Mouse (Mus musculus) ES-E14 (cell line): Measurements from ENCODE around the gene Ncf1. TPM values are rescaled to one million over a fixed set of nuclear protein-coding genes. Genes with fewer than 3 reads are reported as not detected.

Experiments used
- DNase-seq: peaks from one replicate; pipeline ENCODE4 v3.0.0-alpha.2; 2013; ENCODE audit warnings: low read depth, low spot score
- H3K27ac ChIP-seq: 2 replicates; pipeline ENCODE4 v1.5.1; 2012; ENCODE audit warnings: low read depth, mild to moderate bottlenecking, low read length, moderate library complexity, mixed read lengths; ENCODE audit not compliant: poor library complexity, insufficient read depth, severe bottlenecking
- H3K36me3 ChIP-seq: 2 replicates; pipeline ENCODE4 v1.6.1; 2012; ENCODE audit warnings: mild to moderate bottlenecking, low read length, moderate library complexity, mixed read lengths; ENCODE audit not compliant: control insufficient read depth, poor library complexity, insufficient read depth, severe bottlenecking
- H3K4me1 ChIP-seq, 2 experiments: fragments of 150-350 bp in 1 of 2; sonication (generic) in 1 of 2; 2 replicates each; pipeline ENCODE4 v1.6.1; 2012; ENCODE audit warnings: low read length in 2 of 2, mild to moderate bottlenecking in 1 of 2, mixed read lengths in 1 of 2; ENCODE audit not compliant: control insufficient read depth in 2 of 2, insufficient read depth in 2 of 2, poor library complexity in 1 of 2
- H3K4me3 ChIP-seq, 2 experiments: fragments of 150-350 bp in 1 of 2; sonication (generic) in 1 of 2; 2 replicates each; pipeline ENCODE4 v1.5.1; 2012; ENCODE audit warnings: low read length in 2 of 2, low read depth in 1 of 2, mild to moderate bottlenecking in 1 of 2, mixed read lengths in 1 of 2; ENCODE audit not compliant: insufficient read depth in 1 of 2, poor library complexity in 1 of 2, severe bottlenecking in 1 of 2
- H3K9ac ChIP-seq: 2 replicates; pipeline ENCODE4 v1.6.1; 2012; ENCODE audit warnings: low read depth, mild to moderate bottlenecking, low read length, mixed read lengths; ENCODE audit not compliant: poor library complexity, insufficient read depth, severe bottlenecking
- H3K9me3 ChIP-seq: fragments of 150-350 bp; sonication (generic); 2 replicates; pipeline ENCODE4 v1.6.1; 2012; ENCODE audit warnings: low read depth, mild to moderate bottlenecking, low read length; ENCODE audit not compliant: control insufficient read depth, insufficient read depth
- CHD2 ChIP-seq: IDR thresholded peaks from 2 replicates; pipeline ENCODE4 v1.6.1; 2014; ENCODE audit warnings: mild to moderate bottlenecking, low read depth, low read length, inconsistent platforms
- HCFC1 ChIP-seq: IDR thresholded peaks from 2 replicates; pipeline ENCODE4 v1.6.1; 2012; ENCODE audit warnings: low read length, inconsistent platforms, borderline replicate concordance; ENCODE audit not compliant: insufficient read depth
- MAFK ChIP-seq: IDR thresholded peaks from 2 replicates; pipeline ENCODE4 v1.6.1; 2014; ENCODE audit warnings: mild to moderate bottlenecking, low read depth, low read length, inconsistent platforms; ENCODE audit not compliant: insufficient read depth
- ZC3H11A ChIP-seq: IDR thresholded peaks from 2 replicates; pipeline ENCODE4 v1.6.1; 2012; ENCODE audit warnings: low read depth, mild to moderate bottlenecking, inconsistent platforms, low read length, borderline replicate concordance
- ZNF384 ChIP-seq: IDR thresholded peaks from 2 replicates; pipeline ENCODE4 v1.6.1; 2012; ENCODE audit warnings: low read depth, low read length, inconsistent platforms
- in situ Hi-C, 2 experiments: fragments of 600-800 bp; cut with MboI; formaldehyde crosslinking; loops; one replicate each; pipeline ENCODE4 v1.15.1; 2025; ENCODE audit warnings: low sequenced_read_pairs in 2 of 2, inconsistent platforms in 1 of 2; ENCODE audit not compliant: unreplicated experiment in 2 of 2
- total RNA-seq: library from RNA; depleted of rRNA; stranded (reverse); fragments of 300-350 nt; gene quantifications from 2 replicates; pipeline ENCODE4 v1.2.3, GENCODE M21; 2012

Gene Ncf1
- total RNA-seq, 1 experiment = 0.67 TPM

DNA sequence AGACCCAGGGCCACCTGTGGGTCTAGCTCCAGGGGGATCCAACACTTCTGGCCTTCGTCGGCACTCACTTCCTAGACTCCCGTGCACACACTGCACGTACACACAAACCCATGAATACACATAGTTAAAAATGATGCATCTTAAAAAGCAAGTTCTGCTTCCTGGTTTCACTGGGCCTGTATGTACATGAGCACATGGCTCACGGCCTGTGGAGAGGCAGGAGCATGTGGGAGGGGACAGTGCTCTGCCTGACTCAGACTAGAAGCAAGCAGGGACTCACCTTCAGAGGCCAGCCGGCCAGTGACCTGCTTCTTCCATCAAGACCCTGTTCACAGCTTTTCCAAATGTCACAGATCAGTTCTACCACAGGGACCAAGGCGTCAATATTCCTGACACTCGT lies 35.8 kb downstream of the Ncf1 start:
- peaks cover 3% of the 10 kb centered on the region; the same call in 1 of the 2 replicates for H3K36me3 ChIP-seq
- in situ Hi-C loops = no loop called here
- TF ChIP-seq ZNF384 = no peak
- TF ChIP-seq HCFC1 = no peak
- no peak for TF ChIP-seq ZC3H11A
- no peak for TF ChIP-seq CHD2
- no peak for TF ChIP-seq MAFK
- no peaks in the 10 kb centered on the region for H3K4me1 ChIP-seq
- H3K9me3 ChIP-seq = no peaks in the 10 kb centered on the region
- H3K4me3 ChIP-seq = no peak overlapping the region
- no peak overlapping the region for H3K27ac ChIP-seq
- no peak for DNase-seq
- H3K9ac ChIP-seq = no peak overlapping the region

DNA sequence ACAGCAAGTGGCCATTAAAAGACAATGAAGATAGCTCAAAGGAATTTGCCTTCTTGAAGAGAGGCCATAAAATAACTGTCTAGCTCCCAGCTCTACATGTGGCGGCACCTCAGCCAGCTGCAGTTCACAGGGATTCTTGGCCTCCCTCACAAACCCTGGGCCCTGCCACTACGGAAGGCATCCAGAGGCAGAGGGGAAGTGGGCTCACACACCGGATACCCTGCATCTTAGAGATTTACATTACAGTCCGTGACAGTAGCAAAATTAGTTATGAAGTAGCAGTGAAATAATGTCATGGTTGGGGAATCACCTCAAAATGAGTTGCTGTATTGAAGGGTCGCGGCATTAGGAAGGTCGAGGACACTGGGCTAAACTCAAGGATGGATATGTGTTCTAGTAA lies 40.9 kb downstream of the Ncf1 start:
- H3K9ac ChIP-seq = 0 out of 2 replicates have a peak overlapping the region, but pooled peaks have one; percentile 16
- in situ Hi-C loops = loop anchor here in 1 of 2 experiments (10.0 kb wide), 2 partner anchors 156 to 276 kb away; no protein-coding TSS in a partner anchor
- DNase-seq = no peak
- no peaks in the 10 kb centered on the region for H3K36me3 ChIP-seq
- no peaks in the 10 kb centered on the region for H3K9me3 ChIP-seq
- no peak overlapping the region for H3K4me3 ChIP-seq
- H3K27ac ChIP-seq = no peak overlapping the region
- peaks cover 0 to 2% of the 10 kb centered on the region in 2 experiments; a peak in 1 of 4 replicates for H3K4me1 ChIP-seq
- TF ChIP-seq ZC3H11A (no peak), CHD2 (no peak), HCFC1 (no peak), ZNF384 (peak; percentile 36; the same call in 1 of the 2 replicates)

GRCm38 (mm10) chr5:134186961-134187731 lies 42.3 kb downstream of the Ncf1 start:
- no peak overlapping the region for H3K27ac ChIP-seq
- peaks cover 0 to 5% of the 10 kb centered on the region in 2 experiments; a peak in 2 of 4 replicates for H3K4me1 ChIP-seq
- no peaks in the 10 kb centered on the region for H3K9me3 ChIP-seq
- peak; percentile 79 for DNase-seq
- H3K9ac ChIP-seq = no peak overlapping the region
- in situ Hi-C loops = loop anchor here in 1 of 2 experiments (10.0 kb wide), 2 partner anchors 158 to 278 kb away; no protein-coding TSS in a partner anchor
- H3K4me3 ChIP-seq = no peak overlapping the region
- TF ChIP-seq MAFK (no peak), ZC3H11A (peak; percentile 94)
- no peaks in the 10 kb centered on the region for H3K36me3 ChIP-seq

GRCm38 (mm10) chr5:134186059-134186458 lies 43.4 kb downstream of the Ncf1 start:
- Histone ChIP-seq H3K4me3 (no peak overlapping the region), H3K9me3 (no peaks in the 10 kb centered on the region), H3K9ac (no peak overlapping the region), H3K27ac (no peak overlapping the region), H3K36me3 (no peaks in the 10 kb centered on the region), H3K4me1 (peaks cover 0 to 7% of the 10 kb centered on the region in 2 experiments; a peak in 2 of 4 replicates)
- DNase-seq = no peak
- TF ChIP-seq ZNF384 (no peak), ZC3H11A (no peak), MAFK (no peak), HCFC1 (no peak), CHD2 (no peak)
- in situ Hi-C loops = loop anchor here in 1 of 2 experiments (10.0 kb wide), 2 partner anchors 159 to 279 kb away; no protein-coding TSS in a partner anchor
